Mouse (Mus musculus) olfactory bulb, adult 2 months (tissue): ENCODE data around the gene Prkar2b. TPM values are rescaled to one million over a fixed set of nuclear protein-coding genes. Genes with fewer than 3 reads are reported as not detected.
A peak's percentile ranks its signal among the peaks of the same experiment; 100 is the strongest.

ENCODE experiments used
- H3K27ac ChIP-seq: fragments of 200-500 bp; 2 replicates; pipeline ENCODE4 v1.5.1; 2012; ENCODE audit warnings: low read depth, low read length; ENCODE audit not compliant: insufficient read depth
- H3K4me1 ChIP-seq: fragments of 200-500 bp; 2 replicates; pipeline ENCODE4 v1.6.1; 2012; ENCODE audit warnings: low read length; ENCODE audit not compliant: control insufficient read depth, insufficient read depth
- H3K4me3 ChIP-seq: fragments of 200-500 bp; 2 replicates; pipeline ENCODE4 v1.5.1; 2012; ENCODE audit warnings: mild to moderate bottlenecking, low read depth, low read length, moderate library complexity; ENCODE audit not compliant: insufficient read depth
- CTCF ChIP-seq: fragments of 200-500 bp; IDR thresholded peaks from 2 replicates; pipeline ENCODE4 v1.5.1; 2012; ENCODE audit warnings: low read depth, mild to moderate bottlenecking, low read length, moderate library complexity; ENCODE audit not compliant: insufficient read depth
- POLR2A ChIP-seq: fragments of 200-500 bp; IDR thresholded peaks from 2 replicates; pipeline ENCODE4 v1.6.1; 2012; ENCODE audit warnings: mild to moderate bottlenecking, low read depth, low read length, moderate library complexity; ENCODE audit not compliant: insufficient read depth
- WGBS: fragments of 180-500 bp; shearing (Covaris S2); methylation state at CpG from one replicate; pipeline ENCODE4 v1.1.7; 2018; 5-methylcytosine and 5-hydroxymethylcytosine counted together
- polyA plus RNA-seq: library from polyadenylated mRNA; stranded (reverse); fragments of >200 nt; gene quantifications from 2 replicates; pipeline ENCODE4 v1.2.4, GENCODE M21; 2012; ENCODE audit warnings: low replicate concordance; ENCODE audit not compliant: missing spikeins, insufficient read depth, insufficient read length

Gene Prkar2b
- polyA plus RNA-seq, 1 experiment = not detected

DNA sequence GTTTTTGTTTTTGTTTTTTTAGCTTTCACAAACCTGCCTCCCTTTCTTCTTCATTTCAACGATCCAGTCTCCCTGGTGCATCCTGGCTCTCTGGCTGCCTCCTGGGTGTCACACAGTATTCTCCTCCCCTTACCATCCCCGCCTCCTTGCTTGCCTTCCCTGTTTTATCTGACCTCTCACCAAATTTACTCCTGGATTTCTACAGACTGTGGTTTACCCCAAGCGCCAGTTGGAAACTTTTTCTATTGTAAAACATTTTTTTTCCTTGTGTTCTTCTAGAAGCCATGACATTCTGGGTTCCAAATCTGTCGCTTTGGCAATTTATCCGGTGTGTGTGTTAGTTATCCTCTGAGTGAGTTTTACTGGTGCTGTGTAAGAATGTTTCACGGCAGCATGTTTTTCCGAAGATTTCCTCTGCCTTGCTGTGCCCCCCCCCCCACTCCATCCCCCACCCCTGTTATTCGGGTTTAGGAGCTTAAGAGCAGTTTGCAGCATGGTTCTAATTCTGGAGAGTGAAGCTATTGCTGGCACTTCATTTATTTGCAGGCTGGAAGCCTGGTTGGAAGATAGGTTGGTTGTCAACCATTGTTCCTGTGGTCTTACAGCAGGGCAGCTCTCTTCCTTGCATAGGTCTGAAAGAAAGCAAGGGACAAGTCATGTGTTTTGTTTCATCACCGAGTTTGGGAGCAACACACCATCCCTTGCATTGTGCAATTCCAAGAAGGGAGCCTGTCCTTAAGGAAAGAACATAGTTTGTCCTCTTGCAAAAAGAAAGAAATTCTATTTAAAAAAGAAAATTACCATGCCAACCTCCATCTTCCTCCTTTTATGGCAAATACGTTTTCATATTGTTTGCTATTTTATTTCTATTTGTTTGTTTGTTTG, 15.0 kb upstream of the Prkar2b start:
- Histone ChIP-seq H3K27ac (no peak overlapping the region), H3K4me3 (no peak overlapping the region), H3K4me1 (no peaks in the 10 kb centered on the region)
- no peak for TF ChIP-seq POLR2A
- no peak for TF ChIP-seq CTCF
- 59% methylated on average over 10 of the region's 10 CpGs for WGBS

- WGBS = 62% methylated on average over 6 of the region's 6 CpGs
- Histone ChIP-seq H3K4me3 (no peak overlapping the region), H3K27ac (no peak overlapping the region), H3K4me1 (no peaks in the 10 kb centered on the region)
- TF ChIP-seq CTCF = no peak
- no peak for TF ChIP-seq POLR2A
Observed at GRCm38 (mm10) chr12:32074271-32074670, 13.2 kb upstream of the Prkar2b start.

- no peak overlapping the region for H3K4me3 ChIP-seq
- TF ChIP-seq CTCF (no peak), POLR2A (no peak)
- 28% methylated on average over 5 of the region's 5 CpGs for WGBS
Observed at GRCm38 (mm10) chr12:32066004-32066403, 4.9 kb upstream of the Prkar2b start.

DNA sequence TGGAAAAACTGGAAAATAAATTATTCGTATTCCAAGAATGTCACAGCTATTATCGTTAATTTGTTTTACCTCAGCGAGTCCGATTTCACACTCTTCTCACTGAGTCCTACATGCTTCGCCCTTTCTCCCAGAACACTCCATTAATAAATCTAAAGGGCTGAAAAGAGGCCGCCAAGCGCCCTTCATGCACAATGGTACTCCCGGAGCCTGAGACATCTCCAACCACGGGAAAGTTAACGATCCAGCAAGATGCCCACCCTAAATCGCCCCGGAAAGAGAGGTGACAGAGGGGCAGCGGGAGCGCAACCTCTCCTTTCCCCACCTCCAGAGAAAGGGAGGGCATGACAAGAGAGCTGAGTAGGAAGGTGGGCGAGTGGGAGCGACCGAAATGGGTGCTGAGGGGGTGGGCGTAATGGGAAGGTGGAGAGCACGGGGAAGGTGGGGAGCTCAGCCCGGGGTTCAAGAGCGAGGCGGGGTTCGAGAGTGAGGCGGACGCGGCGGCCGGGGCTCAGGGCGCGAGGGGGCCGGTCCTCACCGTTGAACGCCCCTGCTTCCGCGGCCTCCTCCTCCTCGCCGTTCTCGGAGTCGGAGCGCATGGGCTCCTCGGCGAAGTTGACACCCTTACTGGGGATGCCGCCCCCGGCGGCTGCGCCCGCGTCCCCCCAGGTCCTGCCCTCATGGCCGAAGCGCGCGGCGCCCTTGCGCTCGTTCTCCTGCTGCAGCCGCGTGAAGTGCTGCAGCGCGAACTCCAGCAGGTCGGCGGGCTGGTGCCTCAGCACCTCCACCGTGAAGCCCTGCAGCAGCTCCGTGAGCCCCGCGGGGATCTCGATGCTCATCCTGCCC, 628 bp downstream of the Prkar2b start:
- H3K4me3 ChIP-seq = peak overlapping the region; percentile 97
- WGBS = 1% methylated on average over 65 of the region's 66 CpGs
- H3K27ac ChIP-seq = peak overlapping the region; percentile 90
- TF ChIP-seq POLR2A = no peak
- TF ChIP-seq CTCF = no peak
- H3K4me1 ChIP-seq = peaks cover 7% of the 10 kb centered on the region

More at GRCm38 (mm10) chr12:32066004-32066403, 4.9 kb upstream of the Prkar2b start:
- Histone ChIP-seq H3K4me1 (peaks cover 4% of the 10 kb centered on the region), H3K27ac (no peak overlapping the region)

- Histone ChIP-seq H3K4me1 (peaks cover 7% of the 10 kb centered on the region), H3K27ac (no peak overlapping the region), H3K4me3 (peak overlapping the region; percentile 58)
- WGBS = 21% methylated on average over 6 of the region's 6 CpGs
- TF ChIP-seq CTCF = no peak
- no peak for TF ChIP-seq POLR2A
Observed at GRCm38 (mm10) chr12:32059707-32060106, 1.4 kb downstream of the Prkar2b start.

DNA sequence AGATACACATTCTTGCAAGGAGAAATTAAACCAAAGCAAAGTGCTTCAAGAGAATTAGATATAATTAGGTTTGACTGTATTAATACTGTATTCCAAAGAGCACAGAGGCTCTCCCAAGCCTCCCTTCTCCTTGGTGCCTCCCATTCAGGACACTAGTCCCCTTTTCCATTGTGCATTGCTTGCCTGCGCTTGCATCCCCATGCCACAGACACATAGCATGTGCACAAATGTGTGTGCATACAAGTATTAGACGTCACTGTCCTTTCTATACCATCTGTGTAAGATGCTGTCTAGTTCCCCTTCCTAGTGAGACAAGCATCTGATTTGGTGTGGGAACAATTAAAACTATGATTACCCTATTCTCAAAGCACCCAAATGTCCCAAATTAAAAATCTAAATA, 2.0 kb downstream of the Prkar2b start:
- TF ChIP-seq CTCF (no peak), POLR2A (no peak)
- peaks cover 10% of the 10 kb centered on the region for H3K4me1 ChIP-seq
- no peak overlapping the region for H3K27ac ChIP-seq
- H3K4me3 ChIP-seq = peak overlapping the region; percentile 20; the same call in 1 of the 2 replicates
- 62% methylated on average over 2 of the region's 2 CpGs for WGBS

- no peak overlapping the region for H3K4me3 ChIP-seq
- no peak for TF ChIP-seq POLR2A
- no peak for TF ChIP-seq CTCF
- H3K4me1 ChIP-seq = peaks cover 10% of the 10 kb centered on the region
- WGBS = 75% methylated on average over 12 of the region's 12 CpGs
- H3K27ac ChIP-seq = no peak overlapping the region
Observed at GRCm38 (mm10) chr12:32057461-32058199, 3.5 kb downstream of the Prkar2b start.

DNA sequence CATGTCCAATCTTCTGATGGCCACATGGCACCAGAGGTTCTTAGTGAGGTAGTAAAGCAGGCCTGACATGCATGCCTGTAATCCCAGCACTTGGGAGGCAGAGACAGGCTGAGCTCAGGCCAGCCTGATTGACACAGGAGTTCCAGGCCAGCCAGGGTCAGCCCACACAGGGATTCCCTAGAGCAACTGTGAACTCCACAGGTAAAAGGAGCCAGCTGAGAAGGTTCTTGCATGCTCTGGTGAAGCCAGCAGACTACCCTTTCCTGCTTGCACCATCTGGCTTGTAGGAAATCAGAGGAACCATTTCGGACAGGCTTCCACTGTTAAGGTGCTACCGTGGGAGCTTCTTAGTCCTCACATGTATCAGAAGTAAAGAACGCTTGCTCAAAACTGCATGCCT, 5.3 kb downstream of the Prkar2b start:
- no peak overlapping the region for H3K27ac ChIP-seq
- WGBS = 98% methylated on average over 3 of the region's 3 CpGs
- TF ChIP-seq CTCF (no peak), POLR2A (no peak)
- peaks cover 10% of the 10 kb centered on the region for H3K4me1 ChIP-seq
- H3K4me3 ChIP-seq = no peak overlapping the region
